Mouse (Mus musculus): Measurements from ENCODE around the gene Fen1.
A peak's percentile ranks its signal among the peaks of the same experiment; 100 is the strongest.

Fen1 gene

DNA sequence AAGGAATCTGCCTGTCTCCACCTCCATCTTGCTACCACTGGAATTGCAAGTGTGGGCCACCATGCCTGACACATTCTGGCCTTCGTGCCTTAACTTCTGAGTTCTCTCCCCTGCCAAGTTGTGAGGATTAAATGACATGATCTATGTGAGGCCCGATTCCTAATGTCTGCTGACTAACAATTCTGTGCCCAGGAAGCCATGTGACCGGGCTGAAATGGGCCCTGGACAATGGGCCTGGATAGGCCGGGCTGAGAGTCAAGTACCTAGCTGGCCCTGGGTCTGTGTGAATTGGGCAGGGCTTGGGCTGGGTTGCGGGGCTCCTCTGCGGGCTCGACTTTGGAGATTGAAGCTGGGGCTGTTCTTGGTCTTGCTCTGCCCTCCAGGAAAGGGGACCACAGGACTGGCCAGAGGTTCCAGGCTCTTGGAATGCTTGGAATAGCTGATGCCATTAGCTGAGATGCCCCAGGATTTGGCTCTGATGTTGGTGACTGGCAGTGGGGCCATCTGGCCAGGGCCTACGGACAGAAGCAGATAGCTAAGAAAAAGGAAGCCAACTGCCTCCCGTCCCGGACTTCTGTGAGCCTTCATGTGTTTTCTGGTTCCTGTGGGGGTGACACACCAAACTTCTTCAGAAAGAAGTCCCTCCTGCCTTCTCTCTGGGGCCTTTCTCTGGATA, 10.0 kb upstream of the Fen1 start:
- DNase-seq = no peak

DNA sequence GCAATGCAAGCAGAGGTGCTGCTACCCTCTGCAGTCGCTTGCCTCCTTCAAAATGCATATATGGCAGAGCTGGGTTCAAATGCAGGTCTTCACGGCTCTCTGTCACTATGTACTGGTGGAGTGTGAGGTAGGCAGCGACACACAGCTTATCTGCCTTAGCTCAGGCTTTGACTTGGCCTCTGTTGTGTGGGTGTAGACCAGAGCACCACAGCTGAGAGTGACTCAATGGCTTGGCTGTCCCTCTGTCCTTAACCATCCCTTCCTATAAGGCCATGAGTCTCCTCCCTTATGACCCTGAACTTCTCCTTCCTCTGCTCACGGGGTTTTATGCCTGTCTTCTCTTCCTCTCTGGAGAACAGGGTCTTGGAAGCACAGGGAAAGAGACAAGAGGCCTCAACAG, 6.9 kb upstream of the Fen1 start:
- DNase-seq = no peak

DNA sequence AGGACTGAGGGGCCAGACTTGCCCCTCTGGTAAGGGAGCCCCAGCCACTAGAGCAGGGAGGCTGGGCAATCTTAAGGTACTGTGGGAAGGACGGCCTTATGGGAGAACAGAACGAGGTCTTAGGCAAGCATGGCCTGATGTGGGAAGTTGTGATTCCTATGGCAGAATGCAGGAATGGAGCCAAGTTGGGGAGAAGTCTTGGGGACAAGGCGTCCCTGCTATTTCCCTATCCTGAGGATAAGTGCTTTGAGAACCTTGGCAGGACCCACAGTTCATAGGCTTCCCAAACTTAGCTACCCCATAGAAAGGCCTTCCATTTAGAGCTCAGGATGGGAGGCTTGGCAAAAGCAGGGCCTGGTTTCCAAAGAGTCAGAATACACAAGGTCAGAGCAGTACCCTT, 4.9 kb upstream of the Fen1 start:
- no peak for DNase-seq

DNA sequence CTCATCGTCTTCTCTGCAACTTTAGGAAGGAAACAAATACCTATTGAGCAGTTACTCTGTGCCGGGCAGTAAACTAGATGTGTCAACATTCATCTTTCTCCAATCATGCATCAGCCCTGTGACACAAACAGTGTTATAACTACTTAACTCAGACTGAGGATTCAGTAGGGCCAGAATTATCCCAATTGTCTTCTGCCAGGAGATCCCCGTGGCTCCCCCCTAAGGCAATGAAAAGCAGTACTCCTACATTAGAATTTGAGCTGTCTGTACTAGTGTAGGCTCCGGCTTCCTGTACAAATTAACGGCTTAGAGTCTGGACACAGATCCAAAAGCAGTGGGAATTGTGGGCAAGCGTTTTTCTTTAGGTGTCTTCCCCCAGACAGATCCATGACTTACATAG, 1.1 kb upstream of the Fen1 start:
- no peak for DNase-seq

DNA sequence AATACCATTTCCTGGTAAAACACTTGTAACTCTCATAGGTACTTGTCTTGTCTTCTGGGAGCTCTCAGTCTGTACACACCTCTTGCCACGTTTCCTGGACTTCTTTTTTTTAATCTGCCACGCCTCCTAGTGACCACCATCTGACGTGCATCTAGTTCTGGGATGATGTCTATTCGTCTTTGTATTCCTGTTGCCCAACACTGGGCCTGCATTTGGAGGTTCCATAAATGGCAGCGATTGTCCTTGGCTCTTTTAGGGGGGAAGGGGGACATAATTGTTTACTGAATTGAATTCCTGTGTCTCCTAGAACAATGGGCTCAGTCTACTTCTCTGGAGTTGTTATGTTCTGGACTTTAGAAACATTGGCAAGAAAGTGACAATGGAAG, 640 bp upstream of the Fen1 start:
- no peak for DNase-seq

DNA sequence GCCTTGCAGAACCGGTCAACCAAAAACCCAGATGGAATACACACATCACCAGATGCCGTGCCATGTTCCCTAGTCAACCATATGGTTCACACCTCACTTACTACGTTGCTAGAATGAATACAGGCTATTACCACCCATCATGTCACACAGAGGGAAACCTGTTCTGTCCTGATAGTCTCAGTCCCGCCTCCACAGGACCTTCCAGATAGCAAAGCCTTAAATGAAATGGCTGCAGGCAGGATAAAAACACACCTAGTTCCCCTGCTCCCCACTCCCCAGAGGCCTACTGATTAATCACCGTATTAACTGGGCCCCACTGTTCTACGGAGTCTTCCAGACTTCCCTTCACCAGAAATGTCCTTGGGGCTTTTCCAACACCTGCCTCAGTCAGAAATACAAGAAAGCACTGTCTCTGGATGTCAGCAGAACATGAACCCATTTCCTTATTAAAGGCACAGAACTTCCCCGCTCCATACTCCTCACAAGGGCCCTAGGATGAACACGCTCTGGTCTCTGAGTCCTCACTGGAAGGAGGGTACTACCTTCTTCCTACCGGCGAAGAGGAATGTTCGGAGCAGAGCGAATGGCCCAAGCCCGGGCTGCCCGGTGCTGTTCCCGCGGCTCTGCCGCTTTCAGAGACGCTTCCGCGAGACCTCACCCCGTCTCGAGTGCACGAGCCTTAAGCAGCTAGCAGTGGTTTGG, 672 bp downstream of the Fen1 start:
- DNase-seq = no peak

DNA sequence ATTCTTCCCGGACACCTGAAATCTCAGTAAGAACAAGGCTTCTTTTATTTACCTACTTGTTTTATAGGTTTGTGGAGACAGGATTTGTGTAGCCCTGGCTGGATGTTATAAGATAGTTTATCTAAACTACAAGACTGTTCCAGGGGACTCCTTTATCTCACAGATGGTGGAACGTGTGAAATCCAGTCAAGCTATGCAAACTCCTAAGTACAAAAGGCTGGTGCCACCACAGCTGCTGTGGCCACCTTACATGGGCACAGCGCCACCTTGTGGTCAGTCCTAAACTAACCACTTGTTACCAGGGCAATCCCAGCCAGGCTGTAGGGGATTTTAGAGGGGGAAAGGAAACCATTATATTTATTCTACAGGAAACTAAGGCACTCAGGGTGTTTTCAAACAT, 5.2 kb downstream of the Fen1 start:
- peak; percentile 66 to 69 for DNase-seq

DNA sequence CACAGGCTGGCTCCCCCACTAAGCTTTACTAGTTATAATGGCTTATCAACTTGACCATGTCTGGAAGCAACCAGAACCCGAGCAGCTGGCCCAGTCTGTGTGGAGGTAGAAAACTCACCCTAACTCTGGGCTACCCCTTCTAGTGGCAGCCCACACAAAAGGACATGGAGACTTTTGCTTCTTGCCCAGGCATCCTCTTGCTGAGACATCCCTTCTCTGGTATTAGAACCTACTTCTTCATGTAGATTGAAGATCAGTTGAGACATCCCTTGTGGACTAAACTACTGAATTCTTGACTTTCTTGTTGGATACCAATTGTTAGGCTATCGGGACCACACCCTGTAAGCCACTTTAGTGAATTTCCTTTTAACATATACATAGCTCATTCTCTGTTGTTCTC, 5.7 kb downstream of the Fen1 start:
- no peak for DNase-seq

DNA sequence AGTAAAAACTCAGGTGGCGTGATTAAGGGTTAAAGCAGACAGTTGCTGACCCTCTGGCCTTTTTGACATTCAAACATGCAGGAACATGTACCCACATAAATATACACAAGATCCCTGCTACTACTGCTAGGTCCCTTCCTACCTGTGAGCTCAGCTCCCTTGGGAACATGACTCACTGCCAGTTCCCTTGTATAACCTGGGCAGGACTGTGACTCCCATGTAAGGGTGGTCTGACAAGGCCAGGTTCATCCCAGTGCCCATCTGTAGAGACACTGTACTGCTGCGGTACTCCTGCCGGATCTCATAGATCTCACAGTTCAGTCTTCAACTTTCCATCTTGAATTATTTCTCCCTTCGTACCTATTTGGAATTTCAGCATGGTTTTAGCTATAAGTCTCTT, 6.8 kb downstream of the Fen1 start:
- DNase-seq = no peak

DNA sequence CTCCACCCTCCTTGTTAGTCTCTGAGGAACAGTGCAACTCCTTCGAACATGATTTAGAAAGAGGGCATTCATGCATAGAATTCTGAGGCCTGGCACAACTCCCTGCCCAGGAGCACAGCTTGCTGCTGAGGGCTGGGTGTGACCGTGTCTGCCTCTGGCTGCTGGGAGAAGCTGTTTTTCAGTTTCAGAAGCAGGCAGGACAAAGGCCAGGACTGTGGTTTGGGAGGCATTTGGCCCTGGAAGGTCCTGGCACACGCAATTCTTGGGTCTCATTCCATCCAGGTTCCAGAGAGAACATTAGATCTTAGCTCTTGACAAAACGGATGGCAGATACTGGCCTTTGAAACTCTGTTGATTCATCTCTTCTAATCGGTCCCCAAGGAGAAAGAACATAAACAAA, 8.7 kb downstream of the Fen1 start:
- DNase-seq = no peak

DNA sequence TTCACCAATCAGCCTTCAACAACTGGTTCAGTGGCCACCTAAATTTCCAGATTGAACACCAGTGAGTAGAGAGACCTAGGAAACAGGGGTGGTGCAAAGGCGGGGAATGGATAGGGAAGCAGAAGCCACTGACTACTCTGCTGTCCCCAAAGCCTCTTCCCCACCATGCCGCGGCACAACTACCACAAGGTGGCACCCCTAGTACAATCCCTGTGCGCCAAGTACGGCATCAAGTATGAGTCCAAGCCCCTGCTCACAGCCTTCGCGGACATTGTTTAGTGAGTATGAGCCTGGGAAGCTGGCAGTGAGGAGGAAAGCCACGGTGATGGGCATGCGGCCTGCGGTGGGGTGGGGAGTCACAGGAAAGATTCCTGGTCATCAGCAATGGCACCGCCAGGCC, 9.6 kb downstream of the Fen1 start:
- DNase-seq = no peak

DNA sequence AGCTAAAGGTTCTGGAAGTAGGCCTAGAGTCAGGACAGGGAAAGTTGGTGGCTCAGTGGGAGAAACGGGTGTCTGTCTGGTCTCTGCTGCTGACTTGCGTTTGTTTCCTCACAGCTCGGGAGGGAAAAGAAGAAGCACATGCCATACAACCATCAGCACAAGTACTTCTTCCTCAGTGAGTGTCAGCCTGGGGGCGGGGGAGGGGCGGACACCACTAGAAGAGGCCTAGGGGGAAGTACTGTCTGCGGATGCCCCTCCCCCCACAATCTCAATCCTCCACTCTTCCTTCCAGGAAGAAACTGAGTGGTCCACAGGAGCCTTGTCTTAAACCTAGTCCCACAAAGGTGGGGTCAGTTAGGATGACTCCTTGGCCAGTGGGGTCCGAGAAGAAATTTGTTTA, 12.6 kb downstream of the Fen1 start:
- DNase-seq = no peak

DNA sequence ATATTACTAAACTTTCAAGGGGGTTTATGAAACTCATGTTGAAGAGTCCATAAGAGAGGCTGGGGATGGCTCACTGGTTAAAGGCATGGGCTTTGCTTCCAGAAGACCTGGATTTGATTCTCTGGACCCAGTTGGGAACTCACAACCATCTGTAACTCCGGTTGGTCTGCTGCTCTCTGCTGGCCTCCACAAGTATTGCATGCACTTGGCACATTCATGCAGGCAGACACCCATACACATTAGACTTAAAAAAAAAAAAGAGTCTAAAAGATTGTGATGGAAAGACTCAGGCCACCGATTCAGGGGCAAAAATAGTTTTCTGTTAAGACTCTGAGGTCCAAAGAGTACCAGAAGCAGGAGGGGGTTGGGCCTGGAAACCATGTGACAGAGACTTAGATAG, 13.2 kb downstream of the Fen1 start:
- DNase-seq = peak; percentile 60 to 68

DNA sequence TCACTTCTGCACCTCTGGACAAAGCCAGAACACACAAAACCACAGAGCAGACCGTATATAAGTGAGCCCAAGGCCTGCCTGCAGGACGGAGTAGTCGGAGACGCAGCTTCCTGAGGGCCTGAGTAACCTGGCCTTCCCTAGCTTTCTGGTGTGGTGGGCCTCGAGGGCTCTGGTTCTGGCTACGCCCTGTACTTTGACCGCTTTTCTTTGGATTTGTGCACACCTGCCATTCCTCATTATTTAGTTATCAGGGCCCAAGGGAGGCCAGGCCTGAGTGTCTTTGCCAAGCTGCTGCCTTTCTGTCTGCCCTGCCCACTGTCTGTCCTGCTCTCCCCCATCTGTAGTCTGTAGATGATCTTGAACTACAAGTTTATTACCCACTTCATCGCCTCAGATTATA, 14.0 kb downstream of the Fen1 start:
- no peak for DNase-seq

DNA sequence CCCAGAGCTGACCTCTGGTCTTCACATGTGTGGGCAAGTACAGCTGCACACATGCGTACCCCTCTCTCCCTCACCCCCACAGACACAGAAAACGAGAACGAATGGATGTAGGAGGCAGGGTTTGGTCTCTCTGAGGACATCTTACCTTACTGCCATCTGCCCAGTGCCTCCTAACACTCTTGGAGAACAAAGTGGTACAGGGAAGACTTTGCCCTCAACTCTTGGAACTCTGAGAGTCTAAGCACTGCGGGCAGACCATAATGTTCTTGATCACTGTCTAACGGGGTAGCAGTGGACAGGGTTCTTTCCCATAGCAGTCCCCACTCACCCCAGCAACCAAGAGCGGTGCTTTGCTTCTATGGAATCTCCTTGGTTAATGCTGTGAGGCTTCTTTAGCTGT, 14.9 kb downstream of the Fen1 start:
- DNase-seq = no peak

DNA sequence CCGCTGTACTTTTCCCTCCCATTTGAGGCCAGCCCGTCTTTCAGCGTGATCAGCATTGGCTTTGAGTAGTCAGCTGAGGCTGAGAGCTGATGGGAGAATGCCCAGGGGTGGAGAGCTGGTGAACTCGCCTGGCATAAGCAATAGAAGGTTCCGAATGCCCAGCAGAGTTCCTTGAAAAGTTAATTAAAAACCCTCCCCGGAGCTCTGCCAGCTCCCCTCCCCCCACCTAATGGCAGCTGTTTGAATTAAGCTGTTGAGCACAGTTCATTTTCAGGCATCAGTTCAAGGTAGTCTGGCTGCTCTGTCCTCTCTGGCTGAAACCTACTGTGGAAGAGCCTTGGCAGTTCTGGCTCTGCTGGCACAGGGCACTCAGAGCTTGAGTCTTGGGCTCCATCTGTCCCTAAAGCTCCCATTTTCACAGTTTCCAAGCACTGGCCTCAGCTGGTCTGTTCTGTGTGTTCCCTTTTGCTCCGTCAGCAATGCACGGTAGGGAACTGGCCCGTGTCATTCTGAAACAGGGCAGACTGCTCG, 15.6 kb downstream of the Fen1 start:
- no peak for DNase-seq

DNA sequence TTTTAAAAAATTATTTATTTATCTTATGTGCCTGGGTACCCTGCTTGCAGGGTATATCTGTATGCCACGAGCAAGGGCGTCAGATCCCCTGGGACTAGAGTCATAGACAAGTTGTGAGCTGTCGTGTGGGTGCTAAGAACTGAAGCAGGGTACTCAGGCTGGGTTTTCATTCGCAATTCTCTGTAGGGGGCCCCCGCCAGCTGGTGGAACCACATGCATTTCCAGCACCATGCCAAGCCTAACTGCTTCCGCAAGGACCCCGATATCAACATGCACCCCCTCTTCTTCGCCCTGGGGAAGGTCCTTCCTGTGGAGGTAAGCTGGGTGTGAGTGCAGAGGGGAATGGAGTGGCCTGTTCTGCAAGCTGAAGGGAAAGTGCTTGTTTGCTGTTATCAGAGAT, 17.4 kb downstream of the Fen1 start:
- DNase-seq = no peak

DNA sequence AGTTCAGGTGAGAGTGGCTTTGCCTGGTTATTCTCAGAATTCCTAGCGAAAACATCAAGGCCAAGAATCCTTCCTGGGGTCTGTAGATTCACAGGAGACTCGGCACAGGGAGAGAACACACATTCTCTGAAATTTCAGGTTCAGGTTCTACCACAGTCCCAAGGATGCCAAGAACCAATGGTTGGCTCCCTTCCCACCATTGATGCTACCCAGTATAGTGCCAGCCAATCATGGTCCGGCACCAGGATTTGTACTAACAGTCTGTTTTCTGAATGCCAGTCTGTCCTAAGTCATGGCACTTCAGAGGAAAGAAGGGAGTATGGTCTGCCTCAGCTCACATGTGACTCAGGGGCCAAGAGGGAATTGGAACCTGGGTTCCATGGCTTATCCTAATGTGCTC, 18.1 kb downstream of the Fen1 start:
- DNase-seq = no peak

DNA sequence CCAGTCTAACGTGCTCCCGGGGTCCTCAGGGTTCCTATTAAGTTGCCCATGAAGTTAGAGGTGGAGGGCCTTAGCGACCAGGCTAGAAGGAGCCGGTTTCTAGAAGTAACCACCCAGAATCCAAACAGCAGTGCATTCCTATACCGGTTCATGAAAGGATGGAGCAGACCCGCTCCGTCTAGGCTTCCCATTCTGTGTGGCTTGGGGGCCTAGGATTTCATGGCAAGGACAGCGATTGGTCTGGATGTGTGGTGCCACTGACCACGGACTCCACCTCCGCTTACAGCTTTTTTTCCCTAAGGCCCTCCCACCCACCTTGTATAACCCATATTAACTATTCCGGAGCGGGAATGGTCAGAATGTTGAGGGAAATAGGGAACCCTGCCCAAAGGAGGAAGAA, 19.9 kb downstream of the Fen1 start:
- DNase-seq = no peak

DNA sequence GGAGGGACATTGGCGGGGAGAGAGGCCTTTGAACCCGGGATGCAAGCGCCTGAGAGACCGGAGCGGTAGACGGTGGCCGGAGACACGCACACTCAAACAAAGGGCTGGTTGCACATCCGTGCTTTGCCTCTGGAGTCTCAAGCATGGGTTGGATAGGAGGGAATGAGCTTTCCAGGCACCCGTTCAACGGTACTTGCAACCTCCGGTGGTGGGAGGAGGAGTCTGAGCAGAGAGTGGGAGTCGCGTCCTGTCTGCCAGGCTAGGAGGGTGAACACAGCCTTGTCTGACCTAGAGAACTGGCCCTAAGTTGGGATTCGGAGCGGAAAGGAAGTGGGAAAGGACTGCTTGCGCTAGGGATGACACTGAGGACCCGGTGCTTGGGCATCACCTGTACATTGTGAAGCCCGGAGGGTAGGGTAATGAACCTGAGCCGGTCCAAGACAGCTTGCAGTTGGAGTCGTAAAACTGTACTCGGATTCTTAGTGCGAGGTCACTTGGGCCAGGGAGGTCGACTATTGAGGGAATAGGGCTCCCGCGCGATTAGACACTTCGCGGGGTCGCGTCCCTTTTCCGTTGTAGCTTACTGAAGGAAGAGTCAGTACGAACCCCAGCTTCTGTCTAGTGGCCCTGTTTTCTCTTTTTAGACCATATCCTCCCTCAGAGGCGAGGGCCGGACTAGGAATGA, 20.5 kb downstream of the Fen1 start:
- peak in 1 of 2 experiments; percentile 51 for DNase-seq

DNA sequence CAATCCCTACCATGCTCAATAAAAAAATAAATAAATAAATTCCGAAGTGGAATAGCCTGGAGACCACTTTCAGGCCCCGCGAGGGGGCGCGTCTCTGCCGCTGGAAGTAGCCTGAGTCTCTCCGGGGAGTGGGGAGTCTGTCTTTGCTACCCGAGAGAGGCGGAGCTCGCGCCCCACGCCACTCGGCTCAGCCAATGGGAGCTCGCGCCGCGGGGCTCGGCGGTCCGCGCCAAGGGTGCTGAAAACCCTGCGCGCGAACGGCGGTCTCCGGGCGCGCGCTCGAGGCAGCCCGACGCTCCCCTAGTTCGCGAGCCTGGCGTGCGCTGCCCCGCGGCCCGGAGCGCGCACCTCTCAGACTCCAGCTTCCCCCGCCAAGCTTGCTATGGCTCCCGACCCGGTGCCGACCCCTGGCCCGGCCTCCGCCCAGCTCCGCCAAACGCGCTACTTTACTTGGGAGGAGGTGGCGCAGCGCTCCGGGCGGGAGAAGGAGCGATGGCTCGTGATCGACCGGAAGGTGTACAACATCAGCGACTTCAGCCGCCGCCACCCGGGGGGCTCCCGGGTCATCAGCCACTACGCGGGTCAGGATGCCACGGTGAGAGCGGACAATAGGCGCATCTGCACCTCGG, 21.2 kb downstream of the Fen1 start, which contains the start of gene Fads1:
Gene Fads1, plus strand, starts transcription at position 219 of the 629 bp plus-strand sequence.
- DNase-seq = peak; percentile 90 to 95

DNA sequence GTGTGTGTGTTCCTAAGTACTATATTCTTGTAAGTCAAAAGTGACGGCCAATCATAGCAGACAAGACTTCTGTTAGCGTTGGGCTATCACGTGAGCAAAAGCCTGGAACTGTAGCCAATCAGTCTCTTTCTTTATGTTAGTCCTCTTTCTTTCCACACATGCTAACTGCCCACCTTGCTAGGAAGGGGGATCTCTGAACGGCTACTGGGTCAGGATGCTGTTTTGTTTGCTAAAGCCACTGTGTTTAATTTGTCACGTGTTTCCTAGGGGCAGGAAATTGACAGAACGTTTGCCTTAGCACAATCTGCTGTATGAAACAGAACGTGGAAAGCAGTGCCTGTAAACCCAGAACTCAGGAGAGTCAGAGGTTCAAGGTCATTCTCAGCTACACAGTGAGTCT, 21.8 kb downstream of the Fen1 start:
- DNase-seq = no peak

DNA sequence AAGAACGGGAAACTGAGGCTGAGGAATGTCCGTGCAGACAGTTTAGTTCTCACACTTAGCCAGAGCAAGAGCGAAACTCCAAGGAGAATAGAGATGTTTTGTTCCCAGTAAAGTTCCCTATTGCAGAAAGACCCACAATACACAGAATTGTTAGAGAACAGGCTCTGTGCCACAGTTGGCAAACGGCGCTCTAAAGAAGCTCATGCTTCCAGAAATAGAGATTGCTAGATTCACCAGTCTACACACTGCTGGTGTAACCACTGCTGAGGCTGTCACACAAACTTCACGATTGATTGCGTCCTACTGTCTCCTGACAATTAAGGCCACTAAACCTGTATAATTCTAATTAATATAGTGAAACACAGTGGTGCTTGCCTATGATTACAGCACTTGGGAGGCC, 22.7 kb downstream of the Fen1 start:
- DNase-seq = no peak

DNA sequence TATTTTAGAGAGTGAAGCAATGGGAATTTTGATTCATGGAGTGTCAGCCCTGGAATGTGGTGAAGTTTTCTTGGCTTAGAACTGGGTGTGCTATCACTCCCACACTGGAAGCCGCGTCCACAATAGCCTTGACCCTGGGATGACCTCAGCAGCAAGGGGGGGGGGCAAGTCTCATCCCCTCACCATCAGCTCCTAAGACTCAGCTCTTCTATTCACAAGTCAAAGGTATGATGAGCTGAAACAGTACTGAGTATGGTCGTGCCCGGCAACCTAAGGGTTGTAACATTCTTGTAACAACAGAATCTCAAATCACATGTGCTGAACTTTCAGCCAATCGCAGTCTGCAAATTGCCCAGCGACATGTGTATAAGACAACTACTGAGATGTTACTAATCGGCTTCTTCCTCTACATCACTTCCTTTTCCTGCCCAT, 27.0 kb downstream of the Fen1 start:
- DNase-seq = no peak

Measured in thymus, postnatal 36 days (tissue).